Mouse (Mus musculus) thymus, adult 2 months (tissue): Measurements from ENCODE around the gene Pigo. TPM values are rescaled to one million over a fixed set of nuclear protein-coding genes. Genes with fewer than 3 reads are reported as not detected.
A peak's percentile ranks its signal among the peaks of the same experiment; 100 is the strongest.

Experiments
- DNase-seq: peaks from one replicate; pipeline ENCODE4 v3.0.0; 2021
- H3K27ac ChIP-seq: fragments of 200-500 bp; 2 replicates; pipeline ENCODE4 v1.5.1; 2012; ENCODE audit warnings: low read length, control low read depth; ENCODE audit not compliant: control insufficient read depth, insufficient read depth
- H3K27me3 ChIP-seq: fragments of 200-500 bp; 2 replicates; pipeline ENCODE4 v1.6.1; 2012; ENCODE audit warnings: mild to moderate bottlenecking, low read length, moderate library complexity, mixed read lengths; ENCODE audit not compliant: control insufficient read depth, insufficient read depth
- H3K36me3 ChIP-seq: fragments of 200-500 bp; 2 replicates; pipeline ENCODE4 v1.6.1; 2012; ENCODE audit warnings: mild to moderate bottlenecking, low read length, moderate library complexity; ENCODE audit not compliant: control insufficient read depth, insufficient read depth
- H3K4me1 ChIP-seq: fragments of 200-500 bp; replicated peaks from 2 replicates; pipeline ENCODE4 v1.6.1; 2012; ENCODE audit warnings: low read length; ENCODE audit not compliant: control insufficient read depth, insufficient read depth
- H3K4me3 ChIP-seq: fragments of 200-500 bp; 2 replicates; pipeline ENCODE4 v1.5.1; 2012; ENCODE audit warnings: mild to moderate bottlenecking, low read length, control low read depth, moderate library complexity; ENCODE audit not compliant: control insufficient read depth, insufficient read depth
- CTCF ChIP-seq: fragments of 200-500 bp; IDR thresholded peaks from 2 replicates; pipeline ENCODE4 v1.5.1; 2012; ENCODE audit warnings: mild to moderate bottlenecking, control low read depth, low read length, moderate library complexity, borderline replicate concordance; ENCODE audit not compliant: control insufficient read depth, poor library complexity, insufficient read depth; ENCODE audit errors: extremely low read depth
- POLR2A ChIP-seq: fragments of 200-500 bp; IDR thresholded peaks from 2 replicates; pipeline ENCODE4 v1.6.1; 2012; ENCODE audit warnings: mild to moderate bottlenecking, low read length, control low read depth, moderate library complexity; ENCODE audit not compliant: control insufficient read depth, poor library complexity, insufficient read depth; ENCODE audit errors: extremely low read depth
- WGBS: fragments of 180-500 bp; shearing (Covaris S2); methylation state at CpG from one replicate; pipeline ENCODE4 v1.1.7; 2018; 5-methylcytosine and 5-hydroxymethylcytosine counted together
- polyA plus RNA-seq: library from polyadenylated mRNA; depleted of rRNA; stranded (reverse); fragments of >200 nt; gene quantifications from 2 replicates; pipeline ENCODE4 v1.2.3, GENCODE M21; 2012

Pigo gene
- polyA plus RNA-seq, 1 experiment: 47.4 TPM

- no peaks in the 10 kb centered on the region for H3K27me3 ChIP-seq
- peaks cover 22% of the 10 kb centered on the region for H3K4me1 ChIP-seq
- peak; percentile 54 for DNase-seq
- TF ChIP-seq CTCF: no peak
- TF ChIP-seq POLR2A: no peak
- H3K36me3 ChIP-seq: no peaks in the 10 kb centered on the region
- H3K4me3 ChIP-seq: no peak overlapping the region
- no peak overlapping the region for H3K27ac ChIP-seq
- WGBS: 26% methylated on average over 7 of the region's 7 CpGs
Measured at GRCm38 (mm10) chr4:43043644-43044357, 18.2 kb upstream of the Pigo start.

DNA sequence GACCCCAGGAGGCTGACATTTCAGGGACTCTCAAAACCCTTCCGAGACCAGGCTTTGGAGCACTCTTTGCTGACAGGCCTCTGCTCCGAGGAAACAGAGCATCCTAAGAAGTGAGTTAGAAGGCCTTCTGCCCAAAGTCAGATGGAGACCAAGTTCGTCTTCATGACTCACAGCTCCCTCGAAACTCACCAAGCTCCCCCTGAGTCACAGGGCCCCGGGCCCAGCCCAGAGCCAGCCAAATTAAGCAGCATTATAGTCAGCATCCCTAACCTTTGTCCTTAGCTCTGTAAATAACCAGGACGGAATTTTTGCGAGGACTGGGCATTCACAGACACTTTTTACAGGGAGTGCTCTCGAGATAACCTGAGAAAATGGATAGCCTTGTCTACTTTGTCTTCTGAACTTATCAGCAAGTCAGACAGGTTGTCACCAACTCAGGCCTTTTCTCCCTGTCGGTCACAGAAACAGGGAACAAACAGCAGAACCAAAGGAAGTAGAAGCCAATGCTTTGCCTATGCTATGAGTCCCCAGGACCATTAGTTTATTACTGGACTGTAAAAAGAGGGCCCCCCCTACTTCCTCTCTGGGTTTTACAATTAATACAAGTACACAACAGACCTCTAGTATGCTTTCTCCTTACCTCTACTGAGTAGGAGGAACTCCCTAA is 15.4 kb upstream of the Pigo start:
- H3K27ac ChIP-seq: no peak overlapping the region
- no peak for DNase-seq

GRCm38 (mm10) chr4:43040114-43040572 is 14.5 kb upstream of the Pigo start:
- no peaks in the 10 kb centered on the region for H3K27me3 ChIP-seq
- peak overlapping the region; percentile 44 for H3K4me3 ChIP-seq
- peak; percentile 87 for DNase-seq
- no peak overlapping the region for H3K27ac ChIP-seq
- WGBS: 2% methylated on average over 25 of the region's 25 CpGs
- TF ChIP-seq POLR2A (no peak), CTCF (no peak)
- H3K4me1 ChIP-seq: peaks cover 16% of the 10 kb centered on the region
- H3K36me3 ChIP-seq: no peaks in the 10 kb centered on the region

More for the DNA sequence above, 15.4 kb upstream of the Pigo start:
- no peaks in the 10 kb centered on the region for H3K36me3 ChIP-seq
- H3K27me3 ChIP-seq: no peaks in the 10 kb centered on the region
- 89% methylated on average over 9 of the region's 9 CpGs for WGBS
- TF ChIP-seq CTCF: no peak
- TF ChIP-seq POLR2A: no peak
- no peak overlapping the region for H3K4me3 ChIP-seq
- peaks cover 23% of the 10 kb centered on the region for H3K4me1 ChIP-seq

DNA sequence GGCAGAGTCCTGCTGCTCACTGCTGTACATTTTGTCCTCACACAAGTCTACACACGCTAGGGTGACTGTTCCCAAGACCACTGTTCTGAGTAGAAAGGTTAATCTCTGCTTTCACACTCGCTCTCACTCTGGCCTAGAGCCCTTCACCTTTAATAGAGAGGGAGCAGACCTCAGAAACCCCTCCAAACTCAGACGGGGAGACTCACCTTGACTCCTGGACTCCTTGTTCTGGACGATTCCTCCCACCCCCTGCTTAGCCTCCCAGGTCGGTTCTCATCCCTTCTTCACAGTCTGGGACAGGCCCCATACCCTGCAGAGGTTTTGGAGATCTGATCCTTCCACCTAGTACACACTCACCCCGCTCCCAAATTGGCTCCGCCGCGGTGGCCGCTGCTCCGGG is 14.0 kb upstream of the Pigo start:
- WGBS: 12% methylated on average over 11 of the region's 11 CpGs
- DNase-seq: no peak
- no peak overlapping the region for H3K27ac ChIP-seq
- TF ChIP-seq CTCF (no peak), POLR2A (no peak)
- no peaks in the 10 kb centered on the region for H3K36me3 ChIP-seq
- H3K4me3 ChIP-seq: peak overlapping the region; percentile 44
- H3K27me3 ChIP-seq: no peaks in the 10 kb centered on the region
- H3K4me1 ChIP-seq: peaks cover 15% of the 10 kb centered on the region

DNA sequence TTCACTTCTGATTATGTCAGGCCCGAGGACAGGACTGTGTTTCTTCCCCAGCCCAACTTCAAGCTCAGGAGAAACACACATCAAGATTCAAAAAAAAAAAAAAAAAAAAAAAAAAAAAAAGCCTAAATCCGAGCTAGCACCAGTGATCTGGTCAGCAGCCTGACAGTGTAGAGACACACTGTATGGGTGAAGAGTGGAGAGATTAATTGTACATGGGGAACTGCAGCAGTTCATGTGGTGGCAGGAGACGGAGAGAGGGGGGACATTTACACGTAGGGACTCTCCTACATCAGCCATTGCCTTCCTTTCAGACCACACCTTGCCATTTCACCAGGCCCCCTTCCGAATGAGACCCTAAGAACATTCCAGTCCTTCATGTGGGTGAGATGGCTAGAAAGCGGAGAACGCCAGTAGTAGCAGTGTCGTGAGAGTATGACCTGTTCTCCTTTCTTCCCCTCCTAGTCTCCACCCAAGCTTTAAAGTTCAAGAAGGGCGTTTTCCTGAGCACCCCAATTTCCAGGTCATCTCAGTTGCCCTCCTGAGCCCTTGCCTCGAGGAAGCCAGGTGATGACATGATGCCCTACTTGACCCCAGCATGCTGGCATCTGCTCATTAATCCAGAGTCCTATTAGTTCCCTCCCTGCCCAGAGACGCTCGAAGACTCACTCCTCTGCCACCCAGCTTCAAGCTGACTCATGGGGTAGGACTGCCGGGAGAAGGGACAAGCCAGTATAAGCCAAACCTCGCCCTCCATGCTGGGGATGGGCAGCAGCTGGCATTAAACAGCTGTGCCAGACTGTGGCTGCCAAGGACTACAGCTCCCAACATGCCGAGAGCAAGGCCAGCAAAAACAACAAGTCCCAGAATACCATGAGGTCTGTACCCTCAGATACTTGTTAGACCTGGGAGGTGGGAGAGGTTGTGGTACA is 13.2 kb upstream of the Pigo start:
- H3K4me1 ChIP-seq: peaks cover 11% of the 10 kb centered on the region
- no peak overlapping the region for H3K27ac ChIP-seq
- 79% methylated on average over 15 of the region's 15 CpGs for WGBS
- H3K36me3 ChIP-seq: no peaks in the 10 kb centered on the region
- no peak for DNase-seq
- no peak overlapping the region for H3K4me3 ChIP-seq
- no peaks in the 10 kb centered on the region for H3K27me3 ChIP-seq
- no peak for TF ChIP-seq CTCF

GRCm38 (mm10) chr4:43037860-43038566 is 12.4 kb upstream of the Pigo start:
- peaks cover 11% of the 10 kb centered on the region for H3K4me1 ChIP-seq
- H3K27ac ChIP-seq: no peak overlapping the region
- no peak for TF ChIP-seq POLR2A
- no peak for TF ChIP-seq CTCF
- no peak for DNase-seq
- H3K27me3 ChIP-seq: no peaks in the 10 kb centered on the region
- H3K36me3 ChIP-seq: no peaks in the 10 kb centered on the region
- WGBS: 44% methylated on average over 4 of the region's 4 CpGs
- no peak overlapping the region for H3K4me3 ChIP-seq
